Mouse (Mus musculus) lung, postnatal 0 days (tissue): ENCODE measurements at regions not wholly inside any gene's neighbourhood (a gene's known extent, or its start where the extent isn't known, plus 50 kb on each side); places are given as distances from the start of the nearest gene placed in this dataset.

ENCODE experiments used
- CTCF ChIP-seq: IDR thresholded peaks from 2 replicates; pipeline ENCODE4 v1.5.1; 2016; ENCODE audit warnings: antibody characterized with exemption, mild to moderate bottlenecking
- EP300 ChIP-seq: IDR thresholded peaks from 2 replicates; pipeline ENCODE4 v1.6.1; 2016; ENCODE audit warnings: antibody characterized with exemption, mild to moderate bottlenecking, control low read depth

DNA sequence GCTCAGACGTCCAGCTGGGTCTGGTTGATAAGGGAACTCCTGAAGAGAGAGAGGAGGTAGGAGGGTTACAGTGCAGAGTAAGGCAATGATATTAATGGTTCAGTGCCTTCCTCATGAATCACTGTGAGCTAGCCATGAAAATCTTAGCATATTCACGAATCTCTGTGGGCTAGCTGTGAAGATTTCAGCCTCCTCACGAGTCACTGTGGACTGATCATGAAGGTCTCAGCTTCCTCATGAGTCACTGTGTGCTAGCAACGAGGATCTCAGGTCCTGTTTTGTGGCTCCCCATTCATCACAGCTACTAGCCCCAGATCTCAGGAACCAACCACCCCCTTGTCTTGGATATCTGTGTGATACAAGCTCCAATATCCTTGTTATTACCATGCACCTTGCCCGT lies 191.4 kb downstream of the Rap2a start:
- TF ChIP-seq CTCF (no peak), EP300 (no peak)
